Mouse (Mus musculus) liver, embryonic 12.5 days (tissue): ENCODE measurements at regions not wholly inside any gene's neighbourhood (a gene's known extent, or its start where the extent isn't known, plus 50 kb on each side); places are given as distances from the start of the nearest gene placed in this dataset.

Source experiments
- ATAC-seq: fragments of 200-750 bp; cut with Nextera tagmentation; 2 replicates; pipeline ENCODE4 v1.8.0; 2017; ENCODE audit warnings: moderate number of reproducible peaks, mild to moderate bottlenecking, moderate library complexity
- H3K27ac ChIP-seq: fragments of 300-500 bp; sonication (generic); 2 replicates; pipeline ENCODE4 v1.5.1; 2016; ENCODE audit warnings: mild to moderate bottlenecking
- H3K27me3 ChIP-seq: fragments of 300-500 bp; sonication (generic); replicated peaks from 2 replicates; pipeline ENCODE4 v1.6.1; 2016; ENCODE audit warnings: mild to moderate bottlenecking, moderate library complexity
- H3K36me3 ChIP-seq: fragments of 300-500 bp; sonication (generic); 2 replicates; pipeline ENCODE4 v1.6.1; 2016; ENCODE audit warnings: mild to moderate bottlenecking, moderate library complexity
- H3K4me1 ChIP-seq: fragments of 300-500 bp; sonication (generic); 2 replicates; pipeline ENCODE4 v1.6.1; 2016
- H3K4me2 ChIP-seq: fragments of 300-500 bp; sonication (generic); 2 replicates; pipeline ENCODE4 v1.6.1; 2016; ENCODE audit warnings: mild to moderate bottlenecking, moderate library complexity
- H3K4me3 ChIP-seq: fragments of 300-500 bp; sonication (generic); 2 replicates; pipeline ENCODE4 v1.5.1; 2016; ENCODE audit warnings: mild to moderate bottlenecking, moderate library complexity
- H3K9ac ChIP-seq: fragments of 300-500 bp; sonication (generic); 2 replicates; pipeline ENCODE4 v1.6.1; 2016; ENCODE audit warnings: mild to moderate bottlenecking, moderate library complexity
- H3K9me3 ChIP-seq: fragments of 300-500 bp; sonication (generic); replicated peaks from 2 replicates; pipeline ENCODE4 v1.6.1; 2016; ENCODE audit warnings: mild to moderate bottlenecking, moderate library complexity
- WGBS: fragments of 180-500 bp; shearing (Covaris S2); methylation state at CpG from one replicate; pipeline ENCODE4 v1.1.7; 2016; ENCODE audit not compliant: insufficient replicate concordance; 5-methylcytosine and 5-hydroxymethylcytosine counted together

DNA sequence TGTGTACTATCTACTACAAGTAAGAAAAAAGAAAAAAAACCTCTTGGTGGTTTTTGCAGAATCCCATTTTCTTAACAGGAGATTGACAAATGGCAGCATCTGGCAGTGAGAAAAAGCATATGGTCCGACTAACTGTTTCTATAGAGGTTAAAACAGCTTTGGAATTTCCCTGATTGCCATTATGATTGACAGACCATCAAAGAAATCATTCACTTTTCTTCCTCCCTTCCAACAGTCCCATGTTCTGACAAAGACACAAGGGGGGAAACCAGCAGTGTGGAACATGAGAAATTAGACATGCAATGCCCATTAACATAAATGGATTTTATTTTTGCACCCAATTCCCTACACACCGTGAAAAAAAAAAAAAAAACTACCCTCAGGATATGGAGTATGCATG, 297.9 kb upstream of the Tenm2 start:
- ATAC-seq = no peak
- Histone ChIP-seq H3K4me3 (no peak overlapping the region), H3K4me2 (no peak overlapping the region), H3K9me3 (no peaks in the 10 kb centered on the region), H3K4me1 (no peaks in the 10 kb centered on the region), H3K27ac (no peak overlapping the region), H3K9ac (no peak overlapping the region), H3K36me3 (no peaks in the 10 kb centered on the region), H3K27me3 (no peaks in the 10 kb centered on the region)
- WGBS = 45% methylated on average over 2 of the region's 2 CpGs

DNA sequence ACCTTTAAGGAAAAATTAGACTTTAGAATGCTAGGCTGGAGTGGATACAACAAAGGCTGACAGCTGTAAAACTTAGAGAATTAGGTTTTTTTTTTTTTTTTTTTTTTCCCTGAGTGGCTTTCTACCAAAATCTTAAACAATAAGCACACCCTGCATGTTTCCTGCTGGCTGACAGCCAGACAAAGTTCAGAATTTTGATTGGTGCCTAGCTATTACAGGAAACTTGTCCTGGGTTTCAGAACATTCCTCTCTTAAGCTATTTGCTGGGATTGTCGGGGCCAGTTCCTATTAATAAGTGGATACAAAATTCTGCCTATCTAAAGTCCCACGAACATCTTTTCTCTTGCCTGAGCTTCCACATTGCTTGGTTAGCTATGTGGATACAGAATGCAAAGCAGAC, 296.7 kb upstream of the Tenm2 start:
- no peak overlapping the region for H3K4me2 ChIP-seq
- H3K9ac ChIP-seq = no peak overlapping the region
- no peaks in the 10 kb centered on the region for H3K4me1 ChIP-seq
- WGBS = 40% methylated on average over 2 of the region's 2 CpGs
- no peak overlapping the region for H3K27ac ChIP-seq
- no peak overlapping the region for H3K4me3 ChIP-seq
- no peaks in the 10 kb centered on the region for H3K27me3 ChIP-seq
- no peaks in the 10 kb centered on the region for H3K9me3 ChIP-seq
- H3K36me3 ChIP-seq = no peaks in the 10 kb centered on the region
- no peak for ATAC-seq

DNA sequence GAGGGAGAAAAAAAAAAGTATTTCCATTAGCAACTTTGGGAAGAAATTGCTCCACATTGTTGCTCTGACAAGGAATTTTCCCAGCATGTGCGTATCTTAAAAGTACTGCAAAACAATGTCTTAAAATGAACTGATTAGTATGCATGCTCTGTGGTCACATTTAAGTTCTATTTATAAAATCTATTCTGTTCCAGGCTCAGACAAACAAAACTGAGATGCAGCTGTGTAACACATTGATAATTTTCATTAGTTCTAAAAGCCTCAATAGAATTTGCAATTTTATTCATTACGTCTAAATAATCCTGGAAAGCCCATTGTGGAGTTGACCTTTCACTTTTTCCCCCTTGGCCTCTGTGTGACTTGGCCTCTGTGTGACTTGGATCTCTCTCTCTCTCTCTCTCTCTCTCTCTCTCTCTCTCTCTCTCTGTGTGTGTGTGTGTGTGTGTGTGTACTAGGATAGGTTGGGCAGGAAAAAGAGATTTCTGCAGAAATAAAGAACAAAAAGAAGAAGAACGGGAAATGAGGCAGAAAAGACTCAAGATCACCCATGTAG, 262.8 kb upstream of the Tenm2 start:
- ATAC-seq = no peak

DNA sequence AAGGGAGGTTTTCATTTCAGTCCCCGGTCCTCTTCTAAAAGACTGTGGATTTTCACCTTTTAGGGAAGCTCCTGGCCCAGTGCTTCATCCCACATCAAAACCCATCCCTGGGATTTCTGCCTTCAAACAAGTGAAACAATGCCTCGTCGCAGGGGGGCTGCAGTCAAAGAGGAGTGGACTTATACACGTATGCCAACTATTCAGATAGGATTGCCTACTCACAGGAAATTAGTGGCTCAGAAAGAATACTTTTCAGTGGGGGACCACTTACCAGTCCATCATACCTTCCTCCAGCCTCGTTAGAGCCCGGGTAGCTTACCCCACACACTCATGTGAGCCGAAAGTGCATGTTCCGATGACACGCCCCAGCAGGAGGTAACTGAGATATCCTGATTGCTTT, 262.1 kb upstream of the Tenm2 start:
- H3K27ac ChIP-seq = no peak overlapping the region
- 58% methylated on average over 9 of the region's 9 CpGs for WGBS
- no peak overlapping the region for H3K9ac ChIP-seq
- H3K4me2 ChIP-seq = no peak overlapping the region
- no peaks in the 10 kb centered on the region for H3K4me1 ChIP-seq
- no peaks in the 10 kb centered on the region for H3K9me3 ChIP-seq
- H3K36me3 ChIP-seq = no peaks in the 10 kb centered on the region
- H3K27me3 ChIP-seq = no peaks in the 10 kb centered on the region
- no peak overlapping the region for H3K4me3 ChIP-seq
- no peak for ATAC-seq

More for the DNA sequence above, 262.8 kb upstream of the Tenm2 start:
- Histone ChIP-seq H3K9me3 (no peaks in the 10 kb centered on the region), H3K27ac (no peak overlapping the region), H3K4me2 (no peak overlapping the region), H3K27me3 (no peaks in the 10 kb centered on the region), H3K36me3 (no peaks in the 10 kb centered on the region), H3K4me1 (no peaks in the 10 kb centered on the region), H3K9ac (no peak overlapping the region), H3K4me3 (no peak overlapping the region)
- 68% methylated on average over 3 of the region's 3 CpGs for WGBS

DNA sequence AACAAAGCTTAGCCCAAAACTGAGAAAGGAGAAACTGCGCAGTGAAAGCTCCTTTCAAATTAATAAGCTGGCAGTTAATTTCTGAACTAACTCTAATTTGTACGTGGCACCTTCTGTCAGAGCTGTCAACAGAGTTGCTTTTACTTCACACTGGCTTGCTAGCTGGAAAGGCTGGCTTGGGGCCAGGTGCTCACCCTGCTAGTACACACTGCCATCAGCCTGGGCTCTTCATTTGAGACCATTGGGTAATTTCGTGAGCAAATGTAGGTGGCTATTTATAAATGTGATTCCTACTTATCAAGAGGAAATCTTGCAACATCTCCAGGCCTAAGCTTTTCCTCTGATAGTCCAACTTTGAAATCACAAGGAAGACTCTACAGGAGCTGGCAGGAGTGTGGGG, 244.5 kb upstream of the Tenm2 start:
- ATAC-seq = no peak

DNA sequence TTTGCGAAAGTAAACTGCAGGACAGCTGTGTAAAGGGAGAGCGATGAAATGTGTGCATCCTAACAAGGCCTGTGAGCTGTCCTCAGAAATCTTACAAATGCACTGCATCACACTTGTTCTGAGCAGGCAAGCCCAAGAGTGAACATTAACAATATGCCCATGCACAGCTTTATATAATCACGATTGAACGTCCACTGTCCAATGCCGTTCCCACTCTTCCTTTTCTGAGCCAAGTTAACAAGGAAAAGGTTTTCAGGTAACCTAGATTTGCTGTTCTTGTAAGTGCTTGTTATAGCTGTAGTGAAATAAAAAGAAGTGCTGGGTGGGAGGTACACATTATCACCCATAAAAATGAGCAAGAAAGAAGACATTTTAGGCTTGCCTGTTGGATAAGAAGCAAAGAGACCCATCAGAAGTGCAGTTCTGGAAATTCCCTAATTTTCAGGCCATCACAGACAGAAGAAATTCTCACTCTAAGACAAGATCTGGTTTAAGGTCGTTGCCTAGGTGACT, 243.3 kb upstream of the Tenm2 start:
- Histone ChIP-seq H3K36me3 (no peaks in the 10 kb centered on the region), H3K4me2 (no peak overlapping the region), H3K27ac (no peak overlapping the region), H3K27me3 (no peaks in the 10 kb centered on the region), H3K4me1 (no peaks in the 10 kb centered on the region), H3K9ac (no peak overlapping the region), H3K9me3 (no peaks in the 10 kb centered on the region), H3K4me3 (no peak overlapping the region)
- WGBS = 77% methylated on average over 6 of the region's 6 CpGs
- ATAC-seq = no peak

More for the DNA sequence above, 244.5 kb upstream of the Tenm2 start:
- 64% methylated on average over 3 of the region's 3 CpGs for WGBS
- Histone ChIP-seq H3K36me3 (no peaks in the 10 kb centered on the region), H3K4me2 (no peak overlapping the region), H3K9me3 (no peaks in the 10 kb centered on the region), H3K4me1 (no peaks in the 10 kb centered on the region), H3K9ac (no peak overlapping the region), H3K27ac (no peak overlapping the region), H3K4me3 (no peak overlapping the region), H3K27me3 (no peaks in the 10 kb centered on the region)

DNA sequence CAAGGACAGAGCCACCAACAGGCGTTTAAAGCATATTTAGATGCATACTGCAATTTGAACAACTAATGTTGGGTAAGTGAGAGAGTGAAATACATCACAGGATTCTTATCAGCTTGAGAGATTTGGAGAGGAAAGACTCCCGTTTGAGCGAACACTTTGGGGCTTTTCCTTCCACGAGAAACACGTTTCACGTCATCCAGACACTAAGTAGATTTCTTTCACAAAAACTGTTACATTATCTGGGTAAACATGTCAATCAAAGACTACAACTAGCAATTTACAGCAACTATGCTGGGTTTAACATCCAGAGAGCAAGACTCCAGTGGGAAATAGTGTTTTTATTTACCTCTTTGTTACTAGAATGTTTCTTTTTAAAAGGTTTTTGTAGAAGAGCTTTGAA, 238.3 kb upstream of the Tenm2 start:
- H3K4me3 ChIP-seq = no peak overlapping the region
- H3K9me3 ChIP-seq = no peaks in the 10 kb centered on the region
- no peaks in the 10 kb centered on the region for H3K27me3 ChIP-seq
- no peaks in the 10 kb centered on the region for H3K4me1 ChIP-seq
- H3K9ac ChIP-seq = no peak overlapping the region
- no peak overlapping the region for H3K27ac ChIP-seq
- H3K4me2 ChIP-seq = no peak overlapping the region
- WGBS = 50% methylated on average over 6 of the region's 6 CpGs
- H3K36me3 ChIP-seq = no peaks in the 10 kb centered on the region
- no peak for ATAC-seq

DNA sequence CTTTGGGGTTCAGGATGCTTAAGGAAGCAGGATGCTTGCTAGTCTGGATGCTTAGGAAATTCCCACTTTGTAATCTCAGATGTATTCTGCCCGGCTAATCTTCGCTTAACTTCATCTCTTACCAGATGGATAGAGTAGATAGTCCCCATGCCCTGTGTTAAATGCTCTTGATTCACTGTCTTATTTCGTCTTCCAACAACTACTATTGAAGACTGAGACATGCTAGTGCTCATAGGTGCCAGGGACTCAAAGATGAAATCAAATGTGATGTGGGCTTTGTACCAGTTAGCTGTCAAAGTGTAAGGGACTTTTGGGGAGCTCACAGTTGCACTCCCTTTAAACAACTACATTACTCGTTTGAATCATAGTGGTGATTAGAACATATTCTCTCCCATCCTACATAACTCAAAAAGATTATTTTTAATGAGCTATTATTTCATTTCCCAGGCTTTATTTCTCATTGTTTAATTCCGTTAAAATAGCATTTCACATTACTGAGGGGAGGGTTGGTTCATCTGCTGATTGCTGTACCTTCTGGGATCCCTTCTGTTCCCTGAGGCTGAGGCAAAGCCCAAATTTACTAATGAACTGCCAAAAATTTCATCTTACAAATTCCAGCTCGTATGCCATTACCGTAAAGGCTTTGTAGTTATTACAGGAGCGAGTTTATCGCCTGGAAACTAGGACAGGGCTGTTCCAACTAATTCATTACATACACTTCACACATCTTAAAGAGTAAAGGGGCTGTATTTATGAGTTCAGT, 228.1 kb upstream of the Tenm2 start:
- Histone ChIP-seq H3K9me3 (no peaks in the 10 kb centered on the region), H3K27me3 (no peaks in the 10 kb centered on the region), H3K4me3 (no peak overlapping the region), H3K4me1 (no peaks in the 10 kb centered on the region), H3K4me2 (no peak overlapping the region), H3K27ac (no peak overlapping the region), H3K36me3 (no peaks in the 10 kb centered on the region), H3K9ac (no peak overlapping the region)
- WGBS = 65% methylated on average over 9 of the region's 9 CpGs
- no peak for ATAC-seq

DNA sequence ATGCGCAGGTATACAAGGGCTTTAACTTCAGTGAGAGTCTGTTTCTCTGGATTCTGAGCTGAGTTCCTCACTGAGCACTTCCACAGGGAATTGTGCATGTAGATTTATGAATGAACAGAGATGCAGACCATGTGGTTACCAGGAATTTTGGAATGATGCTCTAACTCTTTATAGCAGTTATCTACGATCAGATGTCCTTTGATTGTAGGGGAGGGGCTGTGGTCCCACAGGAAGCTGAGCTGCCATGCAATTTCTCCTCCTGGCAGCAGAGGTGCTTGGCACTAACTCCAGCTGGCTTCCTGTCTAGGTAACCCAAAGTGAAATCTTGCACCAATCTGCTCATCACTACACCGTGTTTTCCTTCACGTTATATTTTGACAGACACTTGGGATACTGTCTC, 226.6 kb upstream of the Tenm2 start:
- ATAC-seq = no peak
- Histone ChIP-seq H3K4me3 (no peak overlapping the region), H3K9me3 (no peaks in the 10 kb centered on the region), H3K27me3 (no peaks in the 10 kb centered on the region), H3K36me3 (no peaks in the 10 kb centered on the region), H3K4me1 (no peaks in the 10 kb centered on the region), H3K4me2 (no peak overlapping the region), H3K27ac (no peak overlapping the region), H3K9ac (no peak overlapping the region)
- WGBS = 59% methylated on average over 4 of the region's 4 CpGs

DNA sequence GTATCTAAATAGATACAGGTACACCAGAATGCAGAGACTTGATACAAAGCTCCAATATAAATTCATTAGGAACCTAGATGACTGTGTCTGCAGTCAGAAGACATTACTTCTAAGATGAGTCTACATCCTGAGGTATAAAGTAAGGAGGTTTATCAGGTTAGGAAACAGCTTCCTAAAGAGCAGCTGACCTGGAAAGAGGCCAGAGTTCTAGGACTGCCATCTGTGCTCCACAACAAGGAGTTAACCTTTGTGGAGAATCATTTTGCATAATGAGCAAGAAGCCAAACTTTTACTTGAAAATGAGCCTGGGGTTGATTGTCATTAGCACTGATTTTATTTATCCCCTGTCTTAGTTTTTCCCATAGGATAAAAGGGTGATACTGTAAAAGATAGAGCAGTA, 211.6 kb upstream of the Tenm2 start:
- H3K27ac ChIP-seq = no peak overlapping the region
- no peak for ATAC-seq
- no peak overlapping the region for H3K4me2 ChIP-seq
- H3K27me3 ChIP-seq = no peaks in the 10 kb centered on the region
- no peak overlapping the region for H3K9ac ChIP-seq
- no peak overlapping the region for H3K4me3 ChIP-seq
- H3K9me3 ChIP-seq = no peaks in the 10 kb centered on the region
- H3K36me3 ChIP-seq = no peaks in the 10 kb centered on the region
- no peaks in the 10 kb centered on the region for H3K4me1 ChIP-seq

DNA sequence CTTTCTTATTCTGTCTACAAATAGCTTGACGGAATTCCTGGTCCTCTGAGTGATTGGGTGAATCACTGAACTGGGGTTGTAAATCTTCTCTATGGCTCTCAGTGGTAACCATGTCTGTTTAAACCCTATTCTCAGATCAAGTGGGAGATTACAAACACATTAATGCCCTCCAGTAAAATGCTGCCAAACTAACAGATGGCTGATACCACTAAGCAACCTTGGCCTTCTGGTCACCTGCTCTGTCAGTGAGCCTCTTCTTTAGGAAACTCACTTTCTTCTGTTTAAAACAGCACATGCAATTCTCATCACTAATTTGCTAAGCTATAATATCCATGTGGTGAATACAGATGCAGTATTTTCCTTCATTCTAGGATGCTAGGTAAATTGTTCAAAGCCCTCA, 210.9 kb upstream of the Tenm2 start:
- ATAC-seq = no peak
- H3K27me3 ChIP-seq = no peaks in the 10 kb centered on the region
- H3K27ac ChIP-seq = no peak overlapping the region
- H3K4me1 ChIP-seq = no peaks in the 10 kb centered on the region
- H3K36me3 ChIP-seq = no peaks in the 10 kb centered on the region
- no peaks in the 10 kb centered on the region for H3K9me3 ChIP-seq
- H3K9ac ChIP-seq = no peak overlapping the region
- no peak overlapping the region for H3K4me3 ChIP-seq
- H3K4me2 ChIP-seq = no peak overlapping the region
- WGBS = 57% methylated on average over 1 of the region's 1 CpGs

DNA sequence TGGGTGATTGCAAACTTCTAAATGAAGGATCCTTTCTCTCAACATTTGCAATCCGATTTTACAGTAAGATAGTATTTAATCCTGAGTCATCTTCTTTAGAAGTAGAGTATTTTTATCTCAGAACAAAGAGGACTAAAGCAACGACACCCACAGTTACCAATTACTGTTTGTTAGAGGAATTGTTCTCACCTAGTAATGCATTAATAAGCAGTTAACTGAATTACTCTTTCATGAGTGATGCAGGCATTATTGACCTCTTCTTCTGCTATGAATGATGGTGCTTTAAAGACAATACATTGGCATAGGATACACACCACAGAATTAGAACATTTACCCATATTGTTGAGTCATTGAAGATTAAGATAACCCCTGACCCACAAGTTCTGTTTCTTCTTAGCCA, 207.0 kb upstream of the Tenm2 start:
- Histone ChIP-seq H3K4me2 (no peak overlapping the region), H3K27me3 (no peaks in the 10 kb centered on the region), H3K36me3 (no peaks in the 10 kb centered on the region), H3K9ac (no peak overlapping the region), H3K9me3 (no peaks in the 10 kb centered on the region), H3K4me1 (no peaks in the 10 kb centered on the region), H3K27ac (no peak overlapping the region), H3K4me3 (no peak overlapping the region)
- WGBS = 49% methylated on average over 2 of the region's 2 CpGs
- no peak for ATAC-seq

DNA sequence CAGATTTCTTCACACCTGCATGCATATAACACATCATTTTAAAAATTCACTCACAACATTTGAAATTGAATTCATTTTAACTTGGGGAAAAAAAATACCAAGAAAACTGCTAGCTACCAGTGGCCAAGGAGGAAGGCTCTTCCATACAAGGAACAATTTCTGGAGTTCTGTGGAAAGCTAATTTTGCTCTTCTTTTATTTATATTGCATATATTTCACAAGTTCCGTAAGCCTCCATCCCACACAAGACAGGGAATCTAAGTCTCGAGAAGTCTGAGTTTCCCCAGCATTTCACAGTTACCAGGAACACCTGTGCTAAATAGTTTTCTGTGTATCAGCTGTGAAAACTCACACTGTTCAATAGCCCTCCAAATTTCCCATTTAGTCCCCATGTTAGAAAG, 198.8 kb upstream of the Tenm2 start:
- no peaks in the 10 kb centered on the region for H3K9me3 ChIP-seq
- no peaks in the 10 kb centered on the region for H3K4me1 ChIP-seq
- H3K4me3 ChIP-seq = no peak overlapping the region
- no peak for ATAC-seq
- H3K27ac ChIP-seq = no peak overlapping the region
- 68% methylated on average over 2 of the region's 2 CpGs for WGBS
- no peak overlapping the region for H3K9ac ChIP-seq
- H3K27me3 ChIP-seq = no peaks in the 10 kb centered on the region
- H3K36me3 ChIP-seq = no peaks in the 10 kb centered on the region
- no peak overlapping the region for H3K4me2 ChIP-seq
